Comparison of ENCODE assay signal across 7 mouse cellular contexts in genomic region chr5:121627871-121628270, GRCm38 (mm10). TPM values are rescaled to one million over a fixed set of nuclear protein-coding genes. Genes with fewer than 3 reads are reported as not detected.
DNase-seq lines count a peak whose midpoint lies in the region.

No protein-coding gene starts in this region.

- peak; percentile 69 for DNase-seq in A20 (ENCODE audit: low read depth, low spot score)
- peak; percentile 67 to 76 for DNase-seq in CD8-positive naive resting alpha-beta T cell, adult 2 months (ENCODE audit: low read depth in 2 of 2, low spot score in 2 of 2)
- peak; percentile 61 for DNase-seq in c-Kit-negative CD71-positive TER-119-positive erythroid progenitor cells, embryonic 14.5 days (ENCODE audit: low read depth, low spot score)
- peak; percentile 50 to 64 for DNase-seq in frontal cortex, postnatal 25 days (ENCODE audit: low spot score in 2 of 2)
- DNase-seq in layer of hippocampus, adult 18-20 months (ENCODE audit: low spot score in 2 of 2), result peak; percentile 48 to 79
- DNase-seq in lung, postnatal 10 days, result peak; percentile 88
- DNase-seq in spleen, adult 12 weeks (ENCODE audit: low spot score), result peak; percentile 67

RNA-seq across cellular contexts. Expression of gene Acad12, which starts 9.1 kb away (rescaled TPM):
- total RNA-seq in layer of hippocampus, adult 18-20 months (2021), result 1 to 10 TPM; 6.1 to 6.8 TPM

RNA-seq across cellular contexts. Expression of gene Acad10, which starts 32.4 kb away (rescaled TPM):
- 1 to 10 TPM; 3.7 to 5.8 TPM for total RNA-seq in layer of hippocampus, adult 18-20 months (2021)

RNA-seq across cellular contexts. Expression of gene Brap, which starts 32.5 kb away (rescaled TPM):
- 10 to 100 TPM; 67.4 to 67.7 TPM for total RNA-seq in layer of hippocampus, adult 18-20 months (2021)

RNA-seq across cellular contexts. Expression of gene Aldh2, which starts 34.2 kb away (rescaled TPM):
- 100 to 1,000 TPM; 136 to 161 TPM for total RNA-seq in layer of hippocampus, adult 18-20 months (2021)

Comparison
In these comparisons a context has a peak if more than half of its experiments do, and no peak if none do; other contexts are left out.
1. Peak in every context shown above with its lines: DNase-seq.